Mouse (Mus musculus): ENCODE results near the gene Itsn1. TPM values are rescaled to one million over a fixed set of nuclear protein-coding genes. Genes with fewer than 3 reads are reported as not detected.

Itsn1 gene
- polyA plus RNA-seq, 1 experiment = 12.9 TPM

DNA sequence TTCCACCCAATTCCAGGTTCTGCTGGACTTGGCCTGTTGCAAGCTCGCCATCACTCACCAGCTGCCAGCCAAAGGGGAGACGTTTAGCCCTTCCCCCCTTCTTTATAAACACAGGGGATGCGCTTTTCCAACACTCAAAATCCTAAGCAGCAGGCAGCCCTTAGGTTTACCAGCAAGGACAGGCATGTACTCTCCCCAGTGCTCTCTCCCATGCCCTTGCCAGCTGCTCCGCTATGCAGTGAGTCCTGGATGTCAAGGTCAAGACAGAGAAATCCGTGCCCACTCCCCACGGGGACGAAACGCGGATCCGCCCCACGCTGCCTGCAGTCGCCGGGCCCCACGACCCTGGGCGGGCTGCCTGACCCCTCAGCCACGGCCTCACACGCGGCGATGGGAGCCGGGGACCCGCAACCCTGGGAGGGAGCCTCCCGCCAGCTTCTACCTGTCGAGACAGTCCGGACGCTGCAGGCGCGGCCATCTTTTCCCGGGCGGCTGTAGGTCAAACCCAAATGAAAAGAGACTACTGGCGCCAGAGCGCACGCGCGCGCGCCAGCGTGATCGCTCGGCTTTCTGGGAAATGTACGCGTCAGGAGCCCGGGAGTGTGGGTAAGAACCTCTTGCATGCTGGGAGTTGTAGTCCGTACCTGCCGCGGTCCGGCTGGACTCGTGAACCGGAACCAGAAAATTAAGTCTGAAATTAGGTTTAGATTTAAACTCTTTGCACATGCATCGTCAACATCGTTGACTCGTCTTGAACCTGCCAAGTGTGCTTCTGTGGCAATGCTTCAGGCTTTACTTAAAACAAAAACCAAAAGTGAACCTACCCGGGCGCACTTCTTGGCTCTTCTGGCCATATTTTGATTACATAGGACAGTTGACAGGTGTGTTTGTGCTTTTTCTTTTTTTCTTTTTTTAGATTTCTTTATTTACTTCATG is 202.3 kb downstream of the Itsn1 start:
- Histone ChIP-seq H3K4me1 (replicated peaks; ENCODE audit: control insufficient read depth, insufficient read depth, low read length) (peaks cover 5% of the 10 kb centered on the region), H3K27ac (ENCODE audit: control insufficient read depth, insufficient read depth, low read length) (no peak overlapping the region), H3K4me3 (ENCODE audit: control insufficient read depth, insufficient read depth, low read length) (peak overlapping the region; percentile 96), H3K27me3 (ENCODE audit: control insufficient read depth, insufficient read depth, low read length) (no peaks in the 10 kb centered on the region), H3K36me3 (ENCODE audit: control insufficient read depth, insufficient read depth, low read length) (peaks cover 21% of the 10 kb centered on the region)
- TF ChIP-seq CTCF (IDR thresholded peaks at IDR 0.05; ENCODE audit: borderline replicate concordance, control insufficient read depth, extremely low read depth, insufficient read depth, low read length, poor library complexity) (peak; percentile 45; the same call in 1 of the 2 replicates), POLR2A (IDR thresholded peaks at IDR 0.05; ENCODE audit: control insufficient read depth, extremely low read depth, insufficient read depth, low read length, poor library complexity) (peak; percentile 62; the same call in 1 of the 2 replicates)
- under 1% methylated on average over 53 of the region's 53 CpGs for WGBS
- peak; percentile 87 for DNase-seq

DNA sequence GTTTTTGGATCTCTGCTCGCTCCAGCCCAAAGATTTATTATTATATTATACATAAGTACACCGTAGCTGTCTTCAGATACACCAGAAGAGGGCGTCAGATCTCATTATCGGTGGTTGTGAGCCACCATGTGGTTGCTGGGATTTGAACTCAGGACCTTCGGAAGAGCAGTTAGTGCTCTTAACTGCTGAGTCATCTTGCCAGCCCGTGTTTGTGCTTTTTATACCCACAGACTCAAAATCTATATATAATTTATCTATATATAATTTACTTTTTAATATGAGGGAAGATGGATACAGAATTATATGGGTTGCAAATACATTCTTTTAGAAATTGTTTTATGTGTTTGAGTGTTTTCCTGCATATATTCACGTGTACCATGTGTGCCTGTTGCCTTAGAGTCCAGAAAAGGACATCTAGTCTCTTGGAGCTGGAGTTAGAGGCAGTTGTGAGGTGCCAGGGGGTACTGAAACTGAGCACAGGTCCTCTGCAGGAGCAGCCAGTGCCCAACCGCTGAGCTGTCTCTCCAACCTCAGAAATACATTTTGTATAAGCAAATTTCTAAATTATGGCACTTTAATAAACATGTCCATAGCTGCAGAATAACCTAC is 203.1 kb downstream of the Itsn1 start:
- WGBS = 39% methylated on average over 8 of the region's 8 CpGs
- no peak overlapping the region for H3K4me3 ChIP-seq (ENCODE audit: control insufficient read depth, insufficient read depth, low read length)

DNA sequence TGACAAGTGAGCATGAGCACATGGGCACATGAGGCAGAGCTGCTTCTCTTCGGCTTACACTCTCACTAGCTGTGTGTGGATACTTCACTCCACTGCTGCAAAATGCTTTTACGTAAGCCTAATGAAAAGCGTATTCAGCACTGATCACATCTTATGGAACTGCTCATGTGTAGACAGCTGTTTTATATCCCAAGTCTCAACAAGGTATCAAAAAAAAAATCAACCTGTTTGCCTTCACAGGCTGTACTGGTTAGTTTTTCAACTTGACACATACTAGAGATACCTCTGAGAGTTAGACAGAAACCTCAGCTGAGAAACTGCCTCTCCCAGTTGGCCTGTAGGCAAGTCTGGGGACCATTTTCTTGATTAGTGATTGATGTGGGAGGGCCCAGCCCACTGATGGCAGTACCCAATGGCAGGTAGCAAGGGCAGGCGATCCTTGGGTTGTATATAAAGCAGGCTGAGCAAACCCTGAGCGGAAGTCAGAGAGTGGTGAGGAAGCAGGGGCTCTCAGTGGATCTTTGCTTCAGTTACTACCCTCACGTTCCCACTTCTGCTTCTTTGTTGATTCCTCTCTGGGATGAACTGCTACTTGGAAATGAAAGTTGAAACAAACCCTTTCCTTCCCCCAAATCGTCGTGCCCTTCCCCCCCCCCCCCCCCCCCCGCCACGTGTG is 203.9 kb downstream of the Itsn1 start:
- WGBS = 50% methylated on average over 6 of the region's 10 CpGs
- Histone ChIP-seq H3K4me1 (replicated peaks; ENCODE audit: control insufficient read depth, insufficient read depth, low read length) (peaks cover 5% of the 10 kb centered on the region), H3K27ac (ENCODE audit: control insufficient read depth, insufficient read depth, low read length) (no peak overlapping the region), H3K27me3 (ENCODE audit: control insufficient read depth, insufficient read depth, low read length) (no peaks in the 10 kb centered on the region), H3K4me3 (ENCODE audit: control insufficient read depth, insufficient read depth, low read length) (no peak overlapping the region), H3K36me3 (ENCODE audit: control insufficient read depth, insufficient read depth, low read length) (peaks cover 5% of the 10 kb centered on the region; the same call in 1 of the 2 replicates)
- no peak for TF ChIP-seq CTCF (IDR thresholded peaks at IDR 0.05; ENCODE audit: borderline replicate concordance, control insufficient read depth, extremely low read depth, insufficient read depth, low read length, poor library complexity)
- DNase-seq = no peak

More for the DNA sequence above, 203.1 kb downstream of the Itsn1 start:
- Histone ChIP-seq H3K36me3 (ENCODE audit: control insufficient read depth, insufficient read depth, low read length) (peaks cover 13% of the 10 kb centered on the region; the same call in 1 of the 2 replicates), H3K27me3 (ENCODE audit: control insufficient read depth, insufficient read depth, low read length) (no peaks in the 10 kb centered on the region), H3K4me1 (replicated peaks; ENCODE audit: control insufficient read depth, insufficient read depth, low read length) (peaks cover 5% of the 10 kb centered on the region), H3K27ac (ENCODE audit: control insufficient read depth, insufficient read depth, low read length) (no peak overlapping the region)
- no peak for TF ChIP-seq CTCF (IDR thresholded peaks at IDR 0.05; ENCODE audit: borderline replicate concordance, control insufficient read depth, extremely low read depth, insufficient read depth, low read length, poor library complexity)
- no peak for TF ChIP-seq POLR2A (IDR thresholded peaks at IDR 0.05; ENCODE audit: control insufficient read depth, extremely low read depth, insufficient read depth, low read length, poor library complexity)
- no peak for DNase-seq

DNA sequence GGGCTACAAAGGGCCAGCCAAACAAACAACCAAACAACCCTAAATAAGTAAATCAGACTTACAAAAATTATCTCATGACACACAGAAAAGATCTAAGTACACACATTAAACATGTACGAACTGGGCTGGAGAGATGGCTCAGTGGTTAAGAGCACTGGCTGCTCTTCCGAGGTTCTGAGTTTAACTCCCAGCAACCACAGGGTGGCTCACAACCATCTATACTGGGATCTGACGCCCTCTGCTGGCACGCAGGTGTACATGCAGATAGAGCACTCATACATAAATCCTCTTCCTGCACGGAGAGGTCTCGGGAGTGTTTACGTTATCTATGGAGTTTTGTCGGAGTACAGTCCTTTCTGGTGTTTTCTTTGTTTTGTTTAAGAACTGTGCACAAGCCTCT is 206.0 kb downstream of the Itsn1 start:
- Histone ChIP-seq H3K27me3 (ENCODE audit: control insufficient read depth, insufficient read depth, low read length) (no peaks in the 10 kb centered on the region), H3K4me3 (ENCODE audit: control insufficient read depth, insufficient read depth, low read length) (no peak overlapping the region), H3K36me3 (ENCODE audit: control insufficient read depth, insufficient read depth, low read length) (no peaks in the 10 kb centered on the region), H3K4me1 (replicated peaks; ENCODE audit: control insufficient read depth, insufficient read depth, low read length) (peaks cover 5% of the 10 kb centered on the region), H3K27ac (ENCODE audit: control insufficient read depth, insufficient read depth, low read length) (no peak overlapping the region)
- no peak for TF ChIP-seq POLR2A (IDR thresholded peaks at IDR 0.05; ENCODE audit: control insufficient read depth, extremely low read depth, insufficient read depth, low read length, poor library complexity)
- TF ChIP-seq CTCF (IDR thresholded peaks at IDR 0.05; ENCODE audit: borderline replicate concordance, control insufficient read depth, extremely low read depth, insufficient read depth, low read length, poor library complexity) = no peak
- 78% methylated on average over 8 of the region's 8 CpGs for WGBS
- peak; percentile 65 for DNase-seq

DNA sequence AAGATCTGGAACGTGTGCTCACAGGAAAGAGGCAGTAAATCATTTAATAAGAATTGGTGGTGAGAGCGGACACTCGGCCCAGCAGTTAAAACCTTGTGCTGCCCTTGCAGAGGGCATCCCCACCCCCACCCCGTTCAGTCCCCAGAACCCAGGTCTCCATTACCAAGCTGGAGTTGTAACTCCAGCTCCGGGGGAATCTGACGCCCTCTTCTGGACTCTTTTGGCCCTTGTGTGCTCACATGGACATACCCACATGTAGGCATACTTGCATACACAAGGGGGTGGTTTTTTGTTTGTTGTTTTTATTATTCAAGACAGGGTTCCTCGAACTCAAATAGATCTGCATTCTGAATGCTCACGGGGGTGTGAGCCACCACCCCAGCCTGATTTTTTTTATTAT is 206.6 kb downstream of the Itsn1 start:
- WGBS = 66% methylated on average over 8 of the region's 8 CpGs
- TF ChIP-seq CTCF (IDR thresholded peaks at IDR 0.05; ENCODE audit: borderline replicate concordance, control insufficient read depth, extremely low read depth, insufficient read depth, low read length, poor library complexity) = no peak
- TF ChIP-seq POLR2A (IDR thresholded peaks at IDR 0.05; ENCODE audit: control insufficient read depth, extremely low read depth, insufficient read depth, low read length, poor library complexity) = no peak
- Histone ChIP-seq H3K27me3 (ENCODE audit: control insufficient read depth, insufficient read depth, low read length) (no peaks in the 10 kb centered on the region), H3K4me3 (ENCODE audit: control insufficient read depth, insufficient read depth, low read length) (no peak overlapping the region), H3K36me3 (ENCODE audit: control insufficient read depth, insufficient read depth, low read length) (no peaks in the 10 kb centered on the region), H3K27ac (ENCODE audit: control insufficient read depth, insufficient read depth, low read length) (no peak overlapping the region), H3K4me1 (replicated peaks; ENCODE audit: control insufficient read depth, insufficient read depth, low read length) (peaks cover 5% of the 10 kb centered on the region)
- DNase-seq = no peak

DNA sequence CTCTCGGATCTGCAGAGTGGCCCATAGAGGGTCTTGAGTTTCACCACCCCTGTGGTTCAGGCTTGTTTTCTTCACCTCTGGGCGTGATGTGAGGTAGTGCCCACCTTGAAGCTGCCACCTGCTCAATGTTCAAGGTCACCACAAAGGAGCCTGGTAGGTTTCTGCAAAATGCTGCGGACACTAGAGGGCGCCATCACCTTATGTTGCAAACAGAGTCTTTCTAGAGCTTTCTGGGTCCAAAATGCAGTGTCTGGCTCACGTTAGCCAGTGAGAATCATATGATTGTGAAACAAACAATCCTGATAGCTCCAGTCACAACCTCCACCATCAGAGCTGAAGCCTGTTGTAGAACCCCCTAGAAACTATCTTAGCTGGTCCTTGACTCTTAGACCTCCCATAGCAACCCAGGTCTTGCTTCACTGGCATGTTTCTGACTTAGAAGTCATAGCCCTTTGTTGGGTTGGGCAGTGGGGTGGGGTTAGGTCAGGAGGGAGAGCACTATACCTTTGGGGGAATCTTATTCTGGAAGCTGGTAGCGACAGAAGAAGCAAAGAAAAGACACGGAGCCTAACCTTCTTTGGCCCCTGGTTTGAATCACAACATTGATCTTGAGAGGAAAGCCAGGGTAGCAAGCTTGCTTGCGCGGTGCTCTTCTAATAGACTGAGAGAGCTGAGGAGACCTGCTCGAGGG is 207.4 kb downstream of the Itsn1 start:
- H3K4me1 ChIP-seq (replicated peaks; ENCODE audit: control insufficient read depth, insufficient read depth, low read length) = peaks cover 3% of the 10 kb centered on the region

More for the DNA sequence above, 207.4 kb downstream of the Itsn1 start:
- H3K27me3 ChIP-seq (ENCODE audit: control insufficient read depth, insufficient read depth, low read length) = no peaks in the 10 kb centered on the region
- no peak overlapping the region for H3K27ac ChIP-seq (ENCODE audit: control insufficient read depth, insufficient read depth, low read length)
- WGBS = 46% methylated on average over 10 of the region's 10 CpGs
- no peaks in the 10 kb centered on the region for H3K36me3 ChIP-seq (ENCODE audit: control insufficient read depth, insufficient read depth, low read length)
- TF ChIP-seq CTCF (IDR thresholded peaks at IDR 0.05; ENCODE audit: borderline replicate concordance, control insufficient read depth, extremely low read depth, insufficient read depth, low read length, poor library complexity) = peak; percentile 41; the same call in 1 of the 2 replicates
- no peak for TF ChIP-seq POLR2A (IDR thresholded peaks at IDR 0.05; ENCODE audit: control insufficient read depth, extremely low read depth, insufficient read depth, low read length, poor library complexity)
- peak; percentile 83 for DNase-seq
- H3K4me3 ChIP-seq (ENCODE audit: control insufficient read depth, insufficient read depth, low read length) = no peak overlapping the region
